Comparison of ENCODE assay signal across 10 mouse cellular contexts in the genomic region with DNA sequence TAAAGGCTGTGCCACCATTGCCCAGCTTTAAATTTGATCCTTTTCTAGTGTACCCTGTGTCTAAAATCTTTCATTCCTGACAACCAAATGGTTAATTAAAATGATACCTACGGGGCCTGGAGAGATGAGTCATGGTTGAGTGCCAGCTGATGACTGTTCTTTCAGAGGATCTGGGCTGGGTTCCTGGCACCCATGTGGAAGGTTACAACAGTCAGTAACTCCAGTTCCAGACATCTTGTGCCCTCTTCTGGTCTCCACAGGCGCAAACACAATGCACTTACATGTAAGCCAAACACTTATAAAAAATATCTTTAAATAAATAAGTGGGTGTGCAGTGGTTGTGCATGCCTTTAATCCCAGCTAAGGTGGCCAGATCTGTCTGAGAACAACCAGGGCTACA. TPM values are rescaled to one million over a fixed set of nuclear protein-coding genes. Genes with fewer than 3 reads are reported as not detected.
DNase-seq lines count a peak whose midpoint lies in the region; ATAC-seq and TF ChIP-seq lines count a peak whose summit lies in the region.
"Had no signal": no experiment of that assay in that cellular context is flagged by ENCODE, and none has a peak within 500 bp of the region (broad histone marks: within the 10 kb centered on the region; RNA-seq: fewer than 3 reads in every experiment).

No protein-coding gene starts in this region.

- H3K4me1 ChIP-seq in hindbrain, embryonic 11.5 days (replicated peaks; ENCODE audit: control insufficient read depth, insufficient read depth, low read length): no peaks in the 10 kb centered on the region
- H3K4me1 ChIP-seq in hindbrain, embryonic 16.5 days (ENCODE audit: control insufficient read depth, insufficient read depth, low read depth, low read length): peaks cover 8% of the 10 kb centered on the region
- H3K4me1 ChIP-seq in ES-Bruce4 (ENCODE audit: control insufficient read depth, insufficient read depth, low read length): peaks cover 2% of the 10 kb centered on the region
- H3K4me1 ChIP-seq in hindbrain, embryonic 15.5 days (replicated peaks): peaks cover 17% of the 10 kb centered on the region

- H3K27ac ChIP-seq in hindbrain, embryonic 11.5 days (ENCODE audit: low read depth, low read length): no peak overlapping the region
- no peak overlapping the region for H3K27ac ChIP-seq in hindbrain, embryonic 16.5 days (ENCODE audit: low read depth, low read length)
- no peak overlapping the region for H3K27ac ChIP-seq in ES-Bruce4 (ENCODE audit: insufficient read depth, low read length)
- H3K27ac ChIP-seq in hindbrain, embryonic 15.5 days (replicated peaks): no peak overlapping the region

- no peak for TF ChIP-seq EP300 in ES-Bruce4 (IDR thresholded peaks at IDR 0.05; ENCODE audit: insufficient read depth, low read depth, low read length)

- DNase-seq in hindbrain, embryonic 11.5 days (ENCODE audit: low spot score): no peak
- DNase-seq in 3T3-L1 (ENCODE audit: low read depth, low spot score): peak; percentile 66
- no peak for DNase-seq in spleen, postnatal 36 days (ENCODE audit: low spot score in 2 of 2)
- no peak for DNase-seq in layer of hippocampus, postnatal 10 days (ENCODE audit: low spot score in 2 of 2)
- DNase-seq in ovary, postnatal 36 days (ENCODE audit: low spot score): no peak

- WGBS in hindbrain, embryonic 11.5 days: 91% methylated on average over 2 of the region's 2 CpGs
- WGBS in hindbrain, embryonic 16.5 days: 63% methylated on average over 2 of the region's 2 CpGs
- WGBS in hindbrain, embryonic 15.5 days: 76% methylated on average over 2 of the region's 2 CpGs

- H3K4me3 ChIP-seq in hindbrain, embryonic 11.5 days (ENCODE audit: low read depth, low read length): no peak overlapping the region
- no peak overlapping the region for H3K4me3 ChIP-seq in hindbrain, embryonic 16.5 days (ENCODE audit: low read length)
- no peak overlapping the region for H3K4me3 ChIP-seq in ES-Bruce4 (ENCODE audit: low read depth, low read length)
- no peak overlapping the region for H3K4me3 ChIP-seq in hindbrain, embryonic 15.5 days

- no peaks in the 10 kb centered on the region for H3K27me3 ChIP-seq in hindbrain, embryonic 11.5 days (ENCODE audit: control insufficient read depth, insufficient read depth, low read length)
- H3K27me3 ChIP-seq in hindbrain, embryonic 16.5 days (replicated peaks; ENCODE audit: control insufficient read depth, insufficient read depth, low read length): no peaks in the 10 kb centered on the region
- H3K27me3 ChIP-seq in ES-Bruce4 (ENCODE audit: control insufficient read depth, insufficient read depth, low read length, poor library complexity, severe bottlenecking): no peaks in the 10 kb centered on the region
- no peaks in the 10 kb centered on the region for H3K27me3 ChIP-seq in hindbrain, embryonic 15.5 days

- no peak for ATAC-seq in hindbrain, embryonic 11.5 days (ENCODE audit: low FRiP score)
- no peak for ATAC-seq in hindbrain, embryonic 16.5 days
- ATAC-seq in hindbrain, embryonic 15.5 days (ENCODE audit: low FRiP score, low read depth): no peak

- 0 out of 2 replicates have a peak, but pooled peaks cover 6% of the 10 kb centered on the region for H3K36me3 ChIP-seq in hindbrain, embryonic 11.5 days (ENCODE audit: control insufficient read depth, insufficient read depth, low read length)
- peaks cover 16% of the 10 kb centered on the region for H3K36me3 ChIP-seq in hindbrain, embryonic 16.5 days (ENCODE audit: control insufficient read depth, insufficient read depth, low read length)
- H3K36me3 ChIP-seq in ES-Bruce4 (ENCODE audit: control insufficient read depth, insufficient read depth, low read length, poor library complexity, severe bottlenecking): peaks cover 12% of the 10 kb centered on the region
- peaks cover 17% of the 10 kb centered on the region for H3K36me3 ChIP-seq in hindbrain, embryonic 15.5 days

- H3K9me3 ChIP-seq in hindbrain, embryonic 11.5 days (ENCODE audit: control insufficient read depth, low read length): no peaks in the 10 kb centered on the region
- H3K9me3 ChIP-seq in hindbrain, embryonic 16.5 days (ENCODE audit: control insufficient read depth, low read length): no peaks in the 10 kb centered on the region
- no peaks in the 10 kb centered on the region for H3K9me3 ChIP-seq in ES-Bruce4 (replicated peaks; ENCODE audit: control insufficient read depth, insufficient read depth, low read length, poor library complexity, severe bottlenecking)
- H3K9me3 ChIP-seq in hindbrain, embryonic 15.5 days: no peaks in the 10 kb centered on the region

- no peak overlapping the region for H3K4me2 ChIP-seq in hindbrain, embryonic 11.5 days (replicated peaks; ENCODE audit: low read depth, low read length)
- H3K4me2 ChIP-seq in hindbrain, embryonic 16.5 days (ENCODE audit: low read length): no peak overlapping the region; the same call in 1 of the 2 replicates
- peak overlapping the region; percentile 74 for H3K4me2 ChIP-seq in hindbrain, embryonic 15.5 days

- no peak for TF ChIP-seq POLR2A in ES-Bruce4 (IDR thresholded peaks at IDR 0.05; ENCODE audit: insufficient read depth, low read length)

- no peak for TF ChIP-seq CTCF in ES-Bruce4 (IDR thresholded peaks at IDR 0.05; ENCODE audit: low read depth, low read length)

- peak overlapping the region; percentile 76; the same call in 1 of the 2 replicates for H3K9ac ChIP-seq in hindbrain, embryonic 11.5 days (ENCODE audit: low read depth, low read length)
- no peak overlapping the region for H3K9ac ChIP-seq in hindbrain, embryonic 16.5 days (ENCODE audit: low read depth, low read length)
- H3K9ac ChIP-seq in ES-Bruce4 (ENCODE audit: low read depth, poor library complexity, severe bottlenecking): peak overlapping the region; percentile 50; the same call in 1 of the 2 replicates
- H3K9ac ChIP-seq in hindbrain, embryonic 15.5 days: no peak overlapping the region

RNA-seq across cellular contexts. Expression of gene Rabif, which starts 1.0 kb away (rescaled TPM):
- 51.8 and 54.5 TPM in 2 replicates for polyA plus RNA-seq in hindbrain, embryonic 11.5 days (2014; fragmentation: Nextera tagmentation; extraction: Ambion mirVana)
- polyA plus RNA-seq in hindbrain, embryonic 16.5 days (2015; fragmentation: Nextera tagmentation; extraction: Ambion mirVana): 78.8 and 81.5 TPM in 2 replicates
- polyA plus RNA-seq in ES-Bruce4 (2011; ENCODE audit: insufficient read depth, insufficient read length, low read depth, missing spikeins): 21.8 and 22.7 TPM in 2 replicates
- polyA plus RNA-seq in hindbrain, embryonic 15.5 days (2015; fragmentation: Nextera tagmentation; extraction: Ambion mirVana): 72.4 and 73.1 TPM in 2 replicates
- total RNA-seq in layer of hippocampus, postnatal 10 days (2021): 10 to 100 TPM; 28.9 to 33.9 TPM

RNA-seq across cellular contexts. Expression of gene Klhl12, which starts 38.2 kb away (rescaled TPM):
- polyA plus RNA-seq in hindbrain, embryonic 11.5 days (2014; fragmentation: Nextera tagmentation; extraction: Ambion mirVana): 26.4 and 32.9 TPM in 2 replicates
- 38.6 and 40.4 TPM in 2 replicates for polyA plus RNA-seq in hindbrain, embryonic 16.5 days (2015; fragmentation: Nextera tagmentation; extraction: Ambion mirVana)
- 42.9 and 46.5 TPM in 2 replicates for polyA plus RNA-seq in ES-Bruce4 (2011; ENCODE audit: insufficient read depth, insufficient read length, low read depth, missing spikeins)
- 38.0 and 38.2 TPM in 2 replicates for polyA plus RNA-seq in hindbrain, embryonic 15.5 days (2015; fragmentation: Nextera tagmentation; extraction: Ambion mirVana)
- total RNA-seq in layer of hippocampus, postnatal 10 days (2021): 10 to 100 TPM; 37.7 to 39.5 TPM

RNA-seq across cellular contexts. Expression of gene Mgat4e, which starts 56.0 kb away (rescaled TPM):
- polyA plus RNA-seq in hindbrain, embryonic 11.5 days (2014; fragmentation: Nextera tagmentation; extraction: Ambion mirVana): not detected in 2 replicates
- not detected in 2 replicates for polyA plus RNA-seq in hindbrain, embryonic 16.5 days (2015; fragmentation: Nextera tagmentation; extraction: Ambion mirVana)
- 1.3 and 1.6 TPM in 2 replicates for polyA plus RNA-seq in ES-Bruce4 (2011; ENCODE audit: insufficient read depth, insufficient read length, low read depth, missing spikeins)
- polyA plus RNA-seq in hindbrain, embryonic 15.5 days (2015; fragmentation: Nextera tagmentation; extraction: Ambion mirVana): not detected in 2 replicates
- total RNA-seq in layer of hippocampus, postnatal 10 days (2021): not detected
- total RNA-seq: left cerebral cortex, postnatal 36 days had no signal
- polyA plus RNA-seq: frontal cortex, adult 2 months had no signal

Comparison
In these comparisons a context has a peak if more than half of its experiments do, and no peak if none do; other contexts are left out.
1. H3K9ac ChIP-seq: peak in hindbrain, embryonic 11.5 days (single experiment) and ES-Bruce4 (single experiment); none in hindbrain, embryonic 16.5 days (single experiment) and hindbrain, embryonic 15.5 days (single experiment).